Mouse (Mus musculus): ENCODE measurements around the gene Hbq1a.

- TF ChIP-seq CTCF (IDR thresholded peaks at IDR 0.05; ENCODE audit: control insufficient read depth, insufficient read depth, insufficient read length) (no peak), USF1 (IDR thresholded peaks at IDR 0.05; ENCODE audit: low read depth) (no peak), MAX (IDR thresholded peaks at IDR 0.05) (no peak), MYOD1 (IDR thresholded peaks at IDR 0.05; ENCODE audit: control insufficient read depth, insufficient read length, low read depth) (no peak), CEBPB (IDR thresholded peaks at IDR 0.05; ENCODE audit: low read depth) (no peak)
These were observed 18.3 kb upstream of the Hbq1a start for GRCm38 (mm10) chr11:32281416-32282144.
